Mouse (Mus musculus): ENCODE data around the gene Tbc1d10c. TPM values are rescaled to one million over a fixed set of nuclear protein-coding genes. Genes with fewer than 3 reads are reported as not detected.
A peak's percentile ranks its signal among the peaks of the same experiment; 100 is the strongest.

Gene Tbc1d10c
- polyA plus RNA-seq, 1 experiment from 2014 or later, result 3.9 TPM

DNA sequence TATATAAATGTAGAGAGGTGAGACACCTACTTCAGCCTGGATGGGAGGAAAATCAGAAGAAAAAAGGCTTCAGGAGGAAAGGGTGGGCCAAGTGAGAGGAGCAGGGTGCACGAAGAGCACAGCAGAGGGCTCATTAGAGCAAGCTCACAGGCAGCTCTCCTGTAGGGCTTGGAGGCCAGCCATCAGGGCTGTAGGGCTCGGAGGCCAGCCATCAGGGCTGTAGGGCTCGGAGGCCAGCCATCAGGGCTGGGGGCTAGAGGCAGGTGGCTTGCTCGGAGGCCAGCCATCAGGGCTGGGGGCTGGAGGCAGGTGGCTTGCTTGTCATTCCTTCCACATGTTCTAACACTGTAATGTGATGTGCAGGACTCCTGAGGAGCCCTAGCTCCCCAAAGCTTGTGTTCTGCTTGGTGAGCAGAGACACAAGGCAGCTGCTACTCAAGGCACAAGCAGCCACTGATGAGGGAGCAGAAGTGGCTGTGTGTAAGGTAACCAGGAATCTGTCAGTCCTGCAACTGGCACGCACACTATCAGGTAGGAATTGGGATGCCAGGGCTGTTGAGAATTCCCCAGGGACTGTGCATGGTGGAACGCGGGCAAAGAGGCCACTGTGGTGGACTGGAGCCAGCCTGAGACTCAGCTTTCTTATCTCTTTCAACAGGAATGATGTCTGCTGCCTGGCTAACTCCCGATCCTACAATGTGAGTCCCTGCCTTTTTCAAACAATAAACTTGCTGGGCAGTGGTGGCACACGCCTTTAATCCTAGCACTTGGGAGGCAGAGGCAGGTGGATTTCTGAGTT lies 24.2 kb downstream of the Tbc1d10c start:
- Histone ChIP-seq H3K9ac (ENCODE audit: low read depth, low read length) (no peak overlapping the region), H3K27me3 (ENCODE audit: insufficient read depth, low read length) (no peaks in the 10 kb centered on the region), H3K27ac (no peak overlapping the region), H3K9me3 (replicated peaks; ENCODE audit: low read length) (no peaks in the 10 kb centered on the region), H3K4me1 (replicated peaks; ENCODE audit: insufficient read depth, low read length) (peaks cover 26% of the 10 kb centered on the region), H3K4me3 (replicated peaks; ENCODE audit: low read depth, low read length) (no peak overlapping the region), H3K4me2 (ENCODE audit: low read length) (no peak overlapping the region), H3K36me3 (ENCODE audit: insufficient read depth, low read length) (no peaks in the 10 kb centered on the region)
- WGBS, result 76% methylated on average over 9 of the region's 9 CpGs
- no peak for ATAC-seq (replicated peaks; ENCODE audit: low FRiP score, low read depth)
- no peak for DNase-seq (ENCODE audit: low spot score)
- TF ChIP-seq CTCF (IDR thresholded peaks at IDR 0.05; ENCODE audit: low read depth), result no peak

GRCm38 (mm10) chr19:4164721-4165120 lies 26.4 kb downstream of the Tbc1d10c start:
- TF ChIP-seq CTCF (IDR thresholded peaks at IDR 0.05; ENCODE audit: low read depth), result no peak
- H3K27ac ChIP-seq, result no peak overlapping the region
- no peaks in the 10 kb centered on the region for H3K27me3 ChIP-seq (ENCODE audit: insufficient read depth, low read length)
- peaks cover 5% of the 10 kb centered on the region for H3K4me1 ChIP-seq (replicated peaks; ENCODE audit: insufficient read depth, low read length)
- ATAC-seq (replicated peaks; ENCODE audit: low FRiP score, low read depth) (no peak), DNase-seq (ENCODE audit: low spot score) (no peak)
- H3K36me3 ChIP-seq (ENCODE audit: insufficient read depth, low read length), result peaks cover 17% of the 10 kb centered on the region; the same call in 1 of the 2 replicates
- H3K9ac ChIP-seq (ENCODE audit: low read depth, low read length), result no peak overlapping the region
- no peaks in the 10 kb centered on the region for H3K9me3 ChIP-seq (replicated peaks; ENCODE audit: low read length)
- 79% methylated on average over 2 of the region's 2 CpGs for WGBS
- H3K4me3 ChIP-seq (replicated peaks; ENCODE audit: low read depth, low read length), result no peak overlapping the region
- H3K4me2 ChIP-seq (ENCODE audit: low read length), result no peak overlapping the region

DNA sequence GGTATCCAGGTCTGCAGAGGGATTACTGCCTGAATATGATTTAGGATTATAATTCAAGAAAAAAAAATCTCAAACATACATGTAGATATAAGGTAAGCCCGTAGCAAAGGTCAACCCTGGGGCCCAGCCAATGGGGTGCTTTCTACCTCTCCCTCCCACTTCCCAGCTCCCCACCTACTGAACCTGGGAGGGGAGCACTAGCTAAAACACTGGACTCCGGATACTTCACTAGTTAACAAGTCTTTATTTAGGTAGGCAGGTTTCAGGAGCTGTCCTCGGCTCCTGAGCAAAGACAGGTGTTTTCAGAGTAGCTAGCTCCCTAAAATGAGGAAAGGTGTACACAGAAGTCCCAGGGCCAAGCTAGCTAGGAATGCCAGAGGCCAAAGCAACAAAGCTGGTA lies 27.0 kb downstream of the Tbc1d10c start:
- no peak overlapping the region for H3K4me3 ChIP-seq (replicated peaks; ENCODE audit: low read depth, low read length)
- H3K36me3 ChIP-seq (ENCODE audit: insufficient read depth, low read length), result peaks cover 23% of the 10 kb centered on the region
- WGBS, result 77% methylated on average over 3 of the region's 3 CpGs
- no peak overlapping the region for H3K9ac ChIP-seq (ENCODE audit: low read depth, low read length)
- H3K27ac ChIP-seq, result no peak overlapping the region
- H3K9me3 ChIP-seq (replicated peaks; ENCODE audit: low read length), result no peaks in the 10 kb centered on the region
- H3K4me1 ChIP-seq (replicated peaks; ENCODE audit: insufficient read depth, low read length), result peaks cover 4% of the 10 kb centered on the region; the same call in 1 of the 2 replicates
- H3K4me2 ChIP-seq (ENCODE audit: low read length), result no peak overlapping the region
- TF ChIP-seq CTCF (IDR thresholded peaks at IDR 0.05; ENCODE audit: low read depth), result no peak
- no peaks in the 10 kb centered on the region for H3K27me3 ChIP-seq (ENCODE audit: insufficient read depth, low read length)
- no peak for ATAC-seq (replicated peaks; ENCODE audit: low FRiP score, low read depth)
- DNase-seq (ENCODE audit: low spot score), result no peak

DNA sequence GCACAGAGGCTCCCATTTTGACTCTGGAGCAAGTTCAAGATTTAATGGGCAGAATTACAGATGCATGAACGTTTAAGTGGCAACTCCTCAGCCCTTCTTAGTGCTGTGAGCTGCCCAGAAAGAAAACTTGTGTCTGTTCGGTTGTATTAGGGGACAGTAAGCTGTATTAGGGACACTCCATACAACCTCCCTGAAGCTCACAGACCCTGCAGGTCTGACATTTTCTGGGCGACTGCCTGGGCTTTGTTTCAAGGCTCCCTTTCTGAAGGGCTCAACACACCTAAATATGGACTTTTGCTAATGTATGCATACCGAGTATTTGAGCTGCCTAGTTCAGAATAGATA lies 27.6 kb downstream of the Tbc1d10c start:
- Histone ChIP-seq H3K4me3 (replicated peaks; ENCODE audit: low read depth, low read length) (peak overlapping the region; percentile 73), H3K27me3 (ENCODE audit: insufficient read depth, low read length) (no peaks in the 10 kb centered on the region), H3K9ac (ENCODE audit: low read depth, low read length) (no peak overlapping the region), H3K4me2 (ENCODE audit: low read length) (peak overlapping the region; percentile 92), H3K27ac (no peak overlapping the region), H3K4me1 (replicated peaks; ENCODE audit: insufficient read depth, low read length) (peaks cover 4% of the 10 kb centered on the region; the same call in 1 of the 2 replicates), H3K36me3 (ENCODE audit: insufficient read depth, low read length) (peaks cover 29% of the 10 kb centered on the region), H3K9me3 (replicated peaks; ENCODE audit: low read length) (no peaks in the 10 kb centered on the region)
- ATAC-seq (replicated peaks; ENCODE audit: low FRiP score, low read depth) (no peak), DNase-seq (ENCODE audit: low spot score) (no peak)
- no peak for TF ChIP-seq CTCF (IDR thresholded peaks at IDR 0.05; ENCODE audit: low read depth)
- 36% methylated on average over 4 of the region's 4 CpGs for WGBS

DNA sequence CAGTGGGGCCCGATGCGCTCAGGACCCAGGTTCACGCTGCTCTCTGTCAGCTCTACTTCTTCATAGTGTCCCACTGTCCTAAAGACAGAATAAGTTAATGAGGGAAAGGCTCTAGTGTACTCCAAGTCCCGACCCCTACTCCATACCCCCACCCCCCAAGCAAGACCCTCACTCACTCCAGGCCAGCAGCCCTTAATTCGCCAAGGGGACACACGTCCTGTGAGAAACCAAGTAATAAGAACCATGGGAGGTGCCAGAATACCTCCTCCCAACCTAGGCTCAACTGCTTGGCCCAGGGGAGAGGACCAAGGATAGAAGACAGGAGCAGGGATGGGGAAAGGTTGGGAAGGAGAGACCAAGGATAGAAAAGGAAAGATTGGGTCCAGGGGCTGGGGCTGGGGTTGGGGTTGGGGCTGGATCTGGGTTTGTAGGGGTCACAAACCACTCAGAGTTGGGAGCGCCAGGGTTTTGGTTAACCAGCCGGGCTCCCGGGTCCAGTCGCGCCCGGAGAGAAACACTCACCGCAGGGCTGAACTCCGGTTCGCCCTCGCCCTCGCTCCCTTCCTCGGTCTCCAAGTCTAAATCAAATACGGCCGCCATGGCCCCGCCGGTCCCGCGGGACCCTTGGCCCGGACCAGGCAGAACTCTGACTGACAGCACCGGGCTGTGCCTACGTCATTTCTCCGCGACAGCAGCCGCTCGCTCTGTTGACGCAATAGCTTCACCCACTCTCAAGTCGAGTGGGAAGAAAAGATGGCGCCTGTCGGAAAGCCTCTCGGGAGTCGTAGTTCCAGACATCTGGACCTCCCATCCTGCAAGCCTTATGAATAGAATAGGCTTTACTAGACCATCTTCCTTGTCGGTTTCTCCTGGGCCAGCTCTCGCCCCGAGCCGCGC lies 28.2 kb downstream of the Tbc1d10c start, which contains the start of gene Rps6kb2:
Rps6kb2 (minus strand) TSS at position 709 of the 897 bp plus-strand sequence.
- peak; percentile 98 for DNase-seq (ENCODE audit: low spot score)
- H3K27ac ChIP-seq, result peak within 1 kb of the TSS; percentile 25; the same call in 1 of the 2 replicates
- no peaks in the 10 kb centered on the region for H3K27me3 ChIP-seq (ENCODE audit: insufficient read depth, low read length)
- H3K4me1 ChIP-seq (replicated peaks; ENCODE audit: insufficient read depth, low read length), result peaks cover 4% of the 10 kb centered on the region; the same call in 1 of the 2 replicates
- H3K9ac ChIP-seq (ENCODE audit: low read depth, low read length), result peak within 1 kb of the TSS; percentile 84
- ATAC-seq (replicated peaks; ENCODE audit: low FRiP score, low read depth), result peak; percentile 76
- H3K4me2 ChIP-seq (ENCODE audit: low read length), result peak within 1 kb of the TSS; percentile 92
- 6% methylated on average over 42 of the region's 42 CpGs for WGBS
- H3K4me3 ChIP-seq (replicated peaks; ENCODE audit: low read depth, low read length), result peak within 1 kb of the TSS; percentile 73
- H3K36me3 ChIP-seq (ENCODE audit: insufficient read depth, low read length), result peaks cover 34% of the 10 kb centered on the region
- no peaks in the 10 kb centered on the region for H3K9me3 ChIP-seq (replicated peaks; ENCODE audit: low read length)
- TF ChIP-seq CTCF (IDR thresholded peaks at IDR 0.05; ENCODE audit: low read depth), result no peak

DNA sequence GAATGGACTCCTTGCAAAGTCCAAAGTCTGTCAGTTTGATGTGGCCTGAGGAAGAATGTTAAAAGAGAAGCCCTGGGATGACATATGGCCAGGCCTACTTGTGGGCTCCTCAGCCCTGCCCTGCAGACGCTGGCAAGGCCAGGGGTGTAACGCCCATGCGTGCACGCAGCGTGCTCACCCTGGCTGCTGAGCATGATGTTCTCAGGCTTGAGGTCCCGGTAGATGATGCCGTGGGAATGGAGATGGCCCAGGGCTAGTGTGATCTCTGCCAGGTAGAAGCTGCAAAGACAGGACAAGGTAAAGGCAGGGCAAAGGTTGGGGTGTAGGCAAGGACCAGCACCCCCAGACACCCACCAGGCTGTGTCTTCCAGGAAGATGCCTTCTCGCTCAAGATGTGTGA lies 32.0 kb downstream of the Tbc1d10c start:
- H3K27me3 ChIP-seq (ENCODE audit: insufficient read depth, low read length), result no peaks in the 10 kb centered on the region
- no peaks in the 10 kb centered on the region for H3K9me3 ChIP-seq (replicated peaks; ENCODE audit: low read length)
- no peak overlapping the region for H3K4me2 ChIP-seq (ENCODE audit: low read length)
- no peak for TF ChIP-seq CTCF (IDR thresholded peaks at IDR 0.05; ENCODE audit: low read depth)
- peaks cover 43% of the 10 kb centered on the region for H3K36me3 ChIP-seq (ENCODE audit: insufficient read depth, low read length)
- no peak overlapping the region for H3K9ac ChIP-seq (ENCODE audit: low read depth, low read length)
- no peak for DNase-seq (ENCODE audit: low spot score)
- 94% methylated on average over 8 of the region's 8 CpGs for WGBS
- no peak overlapping the region for H3K27ac ChIP-seq
- no peak for ATAC-seq (replicated peaks; ENCODE audit: low FRiP score, low read depth)
- peaks cover 4% of the 10 kb centered on the region; the same call in 1 of the 2 replicates for H3K4me1 ChIP-seq (replicated peaks; ENCODE audit: insufficient read depth, low read length)
- no peak overlapping the region for H3K4me3 ChIP-seq (replicated peaks; ENCODE audit: low read depth, low read length)

Measured in kidney, postnatal 0 days (tissue).